Mouse (Mus musculus) neural tube, embryonic 13.5 days (tissue): ENCODE measurements around the gene Bend4. TPM values are rescaled to one million over a fixed set of nuclear protein-coding genes. Genes with fewer than 3 reads are reported as not detected.
A peak's percentile ranks its signal among the peaks of the same experiment; 100 is the strongest.

Experiments
- ATAC-seq: fragments of 200-750 bp; cut with Nextera tagmentation; 2 replicates; pipeline ENCODE4 v1.8.0; 2017; ENCODE audit warnings: low read depth, mild to moderate bottlenecking, moderate TSS enrichment, moderate library complexity
- H3K27ac ChIP-seq: fragments of 300-500 bp; sonication (generic); replicated peaks from 2 replicates; pipeline ENCODE4 v1.5.1; 2015; ENCODE audit warnings: moderate library complexity, mild to moderate bottlenecking, inconsistent platforms
- H3K27me3 ChIP-seq: fragments of 300-500 bp; sonication (generic); 2 replicates; pipeline ENCODE4 v1.6.1; 2015; ENCODE audit warnings: mild to moderate bottlenecking, inconsistent platforms
- H3K36me3 ChIP-seq: fragments of 300-500 bp; sonication (generic); 2 replicates; pipeline ENCODE4 v1.6.1; 2015; ENCODE audit warnings: mild to moderate bottlenecking, inconsistent platforms
- H3K4me1 ChIP-seq: fragments of 300-500 bp; sonication (generic); replicated peaks from 2 replicates; pipeline ENCODE4 v1.6.1; 2015; ENCODE audit warnings: inconsistent platforms
- H3K4me2 ChIP-seq: fragments of 300-500 bp; sonication (generic); 2 replicates; pipeline ENCODE4 v1.6.1; 2015; ENCODE audit warnings: inconsistent platforms, mild to moderate bottlenecking, moderate library complexity
- H3K4me3 ChIP-seq: fragments of 300-500 bp; sonication (generic); 2 replicates; pipeline ENCODE4 v1.5.1; 2015; ENCODE audit warnings: mild to moderate bottlenecking, inconsistent platforms
- H3K9ac ChIP-seq: fragments of 300-500 bp; sonication (generic); 2 replicates; pipeline ENCODE4 v1.6.1; 2015; ENCODE audit warnings: moderate library complexity, mild to moderate bottlenecking, inconsistent platforms
- H3K9me3 ChIP-seq: fragments of 300-500 bp; sonication (generic); 2 replicates; pipeline ENCODE4 v1.6.1; 2016; ENCODE audit warnings: inconsistent platforms
- WGBS: fragments of 180-500 bp; shearing (Covaris S2); methylation state at CpG from one replicate; pipeline ENCODE4 v1.1.7; 2015; 5-methylcytosine and 5-hydroxymethylcytosine counted together
- polyA plus RNA-seq: library from polyadenylated mRNA; unstranded; fragments of >200 nt; fragmentation: Nextera tagmentation; extraction: Ambion mirVana; gene quantifications from 2 replicates; pipeline ENCODE4 v1.2.1, GENCODE M21; 2015

Gene Bend4
- polyA plus RNA-seq, result 12.1 TPM in 2 replicates

GRCm38 (mm10) chr5:67427443-67428360 lies at the start of gene Bend4:
Bend4 (minus strand) TSS chr5:67428310.
- WGBS, result under 1% methylated on average over 74 of the region's 90 CpGs
- no peaks in the 10 kb centered on the region for H3K36me3 ChIP-seq

DNA sequence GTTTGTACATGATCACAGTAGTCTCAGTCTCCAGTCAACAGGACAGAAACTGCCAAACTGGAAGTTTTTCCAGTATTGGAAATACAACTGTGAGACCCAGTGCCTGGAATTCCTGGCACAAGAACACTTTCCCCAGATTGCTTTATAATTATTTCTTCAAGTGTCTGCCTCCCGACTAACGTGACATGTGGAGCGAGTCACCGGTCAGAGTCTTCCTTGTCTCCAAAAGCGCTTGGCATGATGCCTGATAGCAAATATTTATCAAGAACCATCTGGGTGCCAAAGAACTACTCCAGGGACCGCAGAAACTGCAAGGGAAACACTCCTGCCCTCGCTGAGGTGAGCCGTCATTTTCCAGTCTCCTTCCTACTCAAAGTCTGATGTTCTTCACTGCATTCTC lies 45.6 kb upstream of the Bend4 start:
- Histone ChIP-seq H3K4me3 (no peak overlapping the region), H3K36me3 (no peaks in the 10 kb centered on the region), H3K4me1 (peaks cover 9% of the 10 kb centered on the region; the same call in 1 of the 2 replicates), H3K27ac (no peak overlapping the region), H3K9me3 (no peaks in the 10 kb centered on the region), H3K9ac (no peak overlapping the region), H3K4me2 (no peak overlapping the region), H3K27me3 (no peaks in the 10 kb centered on the region)
- ATAC-seq, result no peak
- WGBS, result 71% methylated on average over 8 of the region's 8 CpGs

More at GRCm38 (mm10) chr5:67427443-67428360, at the start of gene Bend4:
- no peaks in the 10 kb centered on the region for H3K9me3 ChIP-seq
- peak within 1 kb of the TSS; percentile 73 for H3K4me2 ChIP-seq
- ATAC-seq, result peak; percentile 67
- H3K27ac ChIP-seq, result peak within 1 kb of the TSS; percentile 83
- H3K4me1 ChIP-seq, result peaks cover 45% of the 10 kb centered on the region
- peaks cover 13% of the 10 kb centered on the region for H3K27me3 ChIP-seq
- H3K9ac ChIP-seq, result peak within 1 kb of the TSS; percentile 87
- H3K4me3 ChIP-seq, result peak within 1 kb of the TSS; percentile 74

DNA sequence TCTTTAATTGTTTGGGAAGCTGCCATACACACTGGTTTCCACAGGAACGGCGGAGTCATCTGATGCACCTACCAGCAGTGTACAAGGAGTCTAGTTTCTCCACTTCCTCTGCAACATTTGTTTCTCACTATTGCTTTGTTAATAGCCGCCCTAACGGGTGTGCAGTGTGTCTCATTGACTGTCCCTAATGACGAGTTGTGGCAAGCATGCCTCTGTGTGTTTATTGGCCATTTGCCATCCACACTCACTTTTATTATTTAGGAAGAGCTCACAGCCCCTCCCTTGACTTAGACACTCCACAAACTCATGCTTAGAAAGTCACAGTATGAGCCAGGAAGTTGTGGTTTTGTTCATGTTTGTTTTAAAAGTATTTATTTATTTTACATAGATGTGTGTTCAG lies 45.0 kb upstream of the Bend4 start:
- H3K36me3 ChIP-seq, result no peaks in the 10 kb centered on the region
- WGBS, result 51% methylated on average over 5 of the region's 5 CpGs
- H3K9ac ChIP-seq, result no peak overlapping the region
- H3K4me1 ChIP-seq, result peaks cover 9% of the 10 kb centered on the region; the same call in 1 of the 2 replicates
- 0 out of 2 replicates have a peak, but pooled peaks have one; percentile 43 for ATAC-seq
- no peak overlapping the region for H3K4me3 ChIP-seq
- H3K9me3 ChIP-seq, result no peaks in the 10 kb centered on the region
- H3K27me3 ChIP-seq, result no peaks in the 10 kb centered on the region
- no peak overlapping the region for H3K4me2 ChIP-seq
- H3K27ac ChIP-seq, result no peak overlapping the region

DNA sequence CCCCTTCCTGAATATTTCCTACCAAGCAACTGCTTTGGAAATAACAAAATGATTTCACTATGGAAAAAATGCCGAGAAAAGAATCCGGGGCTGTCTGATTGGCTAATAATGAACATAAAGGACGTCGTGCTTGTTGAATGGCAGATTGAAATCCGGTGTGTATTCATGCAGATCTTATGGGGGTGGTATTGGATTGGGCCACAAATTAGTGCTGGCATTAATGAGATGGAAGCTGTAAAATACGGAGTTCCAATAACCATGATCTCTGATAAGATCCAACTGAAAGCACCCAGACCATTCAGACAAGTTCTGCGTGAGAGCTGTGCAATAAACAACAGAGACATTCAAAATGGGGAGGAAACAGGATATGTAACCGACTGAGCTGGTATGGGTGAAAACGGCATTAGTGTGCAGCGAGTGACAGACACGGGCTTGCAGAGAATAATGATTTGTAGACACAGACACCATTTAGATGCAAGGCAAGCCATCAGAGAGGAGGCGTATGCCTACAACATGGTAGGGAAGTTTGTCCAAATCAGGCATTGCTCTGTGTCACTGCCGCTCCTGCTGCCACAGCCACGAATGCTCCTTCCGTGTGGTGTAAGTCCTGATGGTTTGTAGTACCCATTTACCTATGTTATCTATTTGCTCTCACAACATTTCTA lies 38.9 kb upstream of the Bend4 start:
- Histone ChIP-seq H3K9me3 (peaks cover 3% of the 10 kb centered on the region; the same call in 1 of the 2 replicates), H3K27ac (peak overlapping the region; percentile 6; the same call in 1 of the 2 replicates), H3K4me3 (no peak overlapping the region), H3K4me1 (peaks cover 3% of the 10 kb centered on the region; the same call in 1 of the 2 replicates), H3K36me3 (no peaks in the 10 kb centered on the region), H3K9ac (no peak overlapping the region), H3K4me2 (peak overlapping the region; percentile 22; the same call in 1 of the 2 replicates), H3K27me3 (no peaks in the 10 kb centered on the region)
- ATAC-seq, result peak; percentile 38; the same call in 1 of the 2 replicates
- 64% methylated on average over 15 of the region's 15 CpGs for WGBS

GRCm38 (mm10) chr5:67464899-67465298 lies 36.8 kb upstream of the Bend4 start:
- Histone ChIP-seq H3K9ac (no peak overlapping the region), H3K36me3 (no peaks in the 10 kb centered on the region), H3K9me3 (peaks cover 3% of the 10 kb centered on the region; the same call in 1 of the 2 replicates), H3K27me3 (no peaks in the 10 kb centered on the region), H3K27ac (no peak overlapping the region), H3K4me2 (no peak overlapping the region), H3K4me1 (peaks cover 3% of the 10 kb centered on the region; the same call in 1 of the 2 replicates), H3K4me3 (no peak overlapping the region)
- 85% methylated on average over 3 of the region's 3 CpGs for WGBS
- ATAC-seq, result no peak

DNA sequence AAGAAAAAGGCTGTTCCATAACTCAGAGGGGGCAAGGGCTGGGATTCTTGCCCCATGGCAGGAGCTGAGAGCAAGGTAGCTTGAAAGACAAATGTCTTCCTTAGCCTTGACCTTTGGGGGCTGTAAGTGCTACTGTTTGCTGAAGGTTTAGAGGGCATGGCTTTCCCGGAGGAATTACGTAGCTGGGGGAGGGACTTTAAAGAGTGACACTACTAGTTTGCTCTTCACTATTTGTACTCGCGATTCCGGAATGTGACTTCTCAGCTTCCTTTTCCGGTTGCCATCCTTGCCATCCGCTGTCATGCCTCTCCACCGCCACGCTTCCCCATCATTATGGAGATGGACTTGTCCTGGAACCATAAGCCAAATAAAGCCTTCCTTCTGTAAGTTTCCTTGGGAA lies 35.5 kb upstream of the Bend4 start:
- peaks cover 3% of the 10 kb centered on the region; the same call in 1 of the 2 replicates for H3K4me1 ChIP-seq
- H3K4me2 ChIP-seq, result no peak overlapping the region
- no peak for ATAC-seq
- H3K9me3 ChIP-seq, result peaks cover 3% of the 10 kb centered on the region; the same call in 1 of the 2 replicates
- H3K36me3 ChIP-seq, result no peaks in the 10 kb centered on the region
- H3K9ac ChIP-seq, result no peak overlapping the region
- H3K27me3 ChIP-seq, result no peaks in the 10 kb centered on the region
- H3K27ac ChIP-seq, result no peak overlapping the region
- 92% methylated on average over 9 of the region's 9 CpGs for WGBS
- no peak overlapping the region for H3K4me3 ChIP-seq

DNA sequence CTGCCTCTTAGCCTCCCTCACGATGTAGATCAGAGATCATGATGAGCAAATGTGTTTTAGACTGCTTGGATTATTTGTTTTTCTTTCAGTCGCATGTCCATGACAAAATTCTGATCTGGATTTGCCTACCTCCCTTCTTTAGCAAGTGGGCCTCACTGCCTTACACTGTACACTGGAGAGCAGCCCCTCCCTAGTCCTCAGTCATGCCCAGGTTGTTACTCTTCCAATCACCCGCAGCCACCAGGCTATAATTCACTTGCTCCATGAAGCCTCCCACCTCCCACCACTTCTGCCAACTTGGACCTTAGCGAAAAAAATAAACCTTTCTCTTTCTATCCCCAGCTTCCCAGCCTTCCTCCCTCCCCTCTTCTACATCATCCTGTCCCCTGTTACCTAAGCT lies 34.2 kb upstream of the Bend4 start:
- no peak for ATAC-seq
- WGBS, result 69% methylated on average over 4 of the region's 4 CpGs
- Histone ChIP-seq H3K9ac (no peak overlapping the region), H3K9me3 (peaks cover 3% of the 10 kb centered on the region; the same call in 1 of the 2 replicates), H3K27ac (no peak overlapping the region), H3K27me3 (no peaks in the 10 kb centered on the region), H3K4me1 (peaks cover 3% of the 10 kb centered on the region; the same call in 1 of the 2 replicates), H3K4me2 (no peak overlapping the region), H3K4me3 (no peak overlapping the region), H3K36me3 (no peaks in the 10 kb centered on the region)

DNA sequence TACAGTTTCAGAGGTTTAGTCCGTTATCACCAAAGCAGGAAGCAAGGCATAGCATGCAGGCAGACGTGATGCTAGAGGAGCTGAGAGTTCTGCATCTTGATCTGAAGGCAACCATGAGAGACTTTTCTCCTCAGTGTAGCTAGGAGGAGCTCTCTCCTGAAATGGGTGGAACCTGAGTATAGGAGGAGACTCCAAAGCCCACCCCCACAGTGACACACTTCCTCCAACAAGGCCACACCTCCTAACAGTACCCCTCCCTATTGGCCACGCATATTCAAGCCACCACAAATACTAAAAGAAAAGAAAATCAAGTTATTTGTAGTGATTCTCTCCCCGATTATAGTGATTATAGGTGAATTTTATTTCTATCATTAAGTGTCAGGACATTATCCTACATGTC lies 28.7 kb upstream of the Bend4 start:
- Histone ChIP-seq H3K9me3 (no peaks in the 10 kb centered on the region), H3K4me3 (no peak overlapping the region), H3K4me1 (no peaks in the 10 kb centered on the region), H3K9ac (no peak overlapping the region), H3K4me2 (no peak overlapping the region), H3K36me3 (no peaks in the 10 kb centered on the region), H3K27ac (no peak overlapping the region), H3K27me3 (no peaks in the 10 kb centered on the region)
- WGBS, result 87% methylated on average over 4 of the region's 4 CpGs
- ATAC-seq, result no peak

GRCm38 (mm10) chr5:67454282-67454681 lies 26.2 kb upstream of the Bend4 start:
- WGBS, result 82% methylated on average over 1 of the region's 1 CpGs
- H3K9ac ChIP-seq, result no peak overlapping the region
- no peak overlapping the region for H3K4me2 ChIP-seq
- no peaks in the 10 kb centered on the region for H3K36me3 ChIP-seq
- H3K4me3 ChIP-seq, result no peak overlapping the region
- no peak for ATAC-seq
- H3K27me3 ChIP-seq, result no peaks in the 10 kb centered on the region
- H3K9me3 ChIP-seq, result no peaks in the 10 kb centered on the region
- H3K27ac ChIP-seq, result no peak overlapping the region
- no peaks in the 10 kb centered on the region for H3K4me1 ChIP-seq

DNA sequence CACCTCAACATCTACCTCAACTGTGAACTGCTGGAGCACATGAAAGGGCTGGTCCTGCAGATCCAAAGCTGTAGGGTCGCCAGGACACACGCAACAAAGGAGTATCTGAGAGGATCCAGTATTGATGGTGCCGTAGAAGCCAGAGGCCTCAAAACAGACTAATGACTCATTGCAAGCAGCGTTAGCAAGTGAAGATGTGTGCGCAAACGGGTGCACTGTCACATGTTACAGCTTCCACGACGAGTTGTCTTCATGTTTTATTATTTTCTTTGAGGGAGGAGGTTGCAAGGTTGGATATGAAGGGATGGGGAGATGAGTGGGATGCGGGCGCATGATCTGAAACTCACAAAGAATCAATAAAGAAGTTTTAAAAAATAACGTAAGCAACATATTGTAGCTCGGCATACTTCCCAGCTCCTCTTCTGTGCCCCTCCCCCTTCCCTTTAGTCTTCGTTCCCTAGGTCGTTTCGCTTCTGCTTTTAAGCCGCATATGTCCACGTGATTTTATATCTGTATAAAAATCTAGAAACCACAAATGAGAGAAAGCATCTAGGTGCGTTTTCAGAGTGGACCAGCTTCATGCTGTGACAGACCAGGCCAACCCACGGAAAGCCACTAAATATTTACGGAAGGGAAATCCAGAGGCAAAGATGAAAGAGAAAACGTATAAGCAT lies 22.0 kb upstream of the Bend4 start:
- no peak overlapping the region for H3K4me3 ChIP-seq
- no peaks in the 10 kb centered on the region for H3K9me3 ChIP-seq
- H3K4me1 ChIP-seq, result 0 out of 2 replicates have a peak, but pooled peaks cover 4% of the 10 kb centered on the region
- 89% methylated on average over 21 of the region's 21 CpGs for WGBS
- no peak overlapping the region for H3K4me2 ChIP-seq
- H3K27ac ChIP-seq, result no peak overlapping the region
- no peaks in the 10 kb centered on the region for H3K27me3 ChIP-seq
- no peaks in the 10 kb centered on the region for H3K36me3 ChIP-seq
- H3K9ac ChIP-seq, result no peak overlapping the region
- no peak for ATAC-seq

- H3K27ac ChIP-seq, result no peak overlapping the region
- no peak overlapping the region for H3K9ac ChIP-seq
- ATAC-seq, result no peak
- 61% methylated on average over 2 of the region's 2 CpGs for WGBS
- no peaks in the 10 kb centered on the region for H3K27me3 ChIP-seq
- H3K9me3 ChIP-seq, result no peaks in the 10 kb centered on the region
- H3K36me3 ChIP-seq, result no peaks in the 10 kb centered on the region
- H3K4me2 ChIP-seq, result no peak overlapping the region
- H3K4me3 ChIP-seq, result no peak overlapping the region
- H3K4me1 ChIP-seq, result peaks cover 13% of the 10 kb centered on the region
Observed at GRCm38 (mm10) chr5:67446526-67446925, 18.4 kb upstream of the Bend4 start.
